Mouse (Mus musculus): ENCODE results near the gene 2310057M21Rik.

Gene 2310057M21Rik

GRCm38 (mm10) chr7:131318340-131318739, 44.2 kb downstream of the 2310057M21Rik start:
- no peak for DNase-seq

GRCm38 (mm10) chr7:131317587-131317986, 45.0 kb downstream of the 2310057M21Rik start:
- DNase-seq, result no peak

GRCm38 (mm10) chr7:131314493-131314892, 48.1 kb downstream of the 2310057M21Rik start:
- DNase-seq, result no peak

- no peak for DNase-seq
These were observed 55.8 kb downstream of the 2310057M21Rik start for GRCm38 (mm10) chr7:131306733-131307132.

GRCm38 (mm10) chr7:131303340-131303739, 59.2 kb downstream of the 2310057M21Rik start:
- DNase-seq, result no peak

GRCm38 (mm10) chr7:131297151-131297550, 65.4 kb downstream of the 2310057M21Rik start:
- no peak for DNase-seq

All from kidney, postnatal 25 days (tissue).